ENCODE assay signal across 8 mouse cellular contexts in the genomic region with DNA sequence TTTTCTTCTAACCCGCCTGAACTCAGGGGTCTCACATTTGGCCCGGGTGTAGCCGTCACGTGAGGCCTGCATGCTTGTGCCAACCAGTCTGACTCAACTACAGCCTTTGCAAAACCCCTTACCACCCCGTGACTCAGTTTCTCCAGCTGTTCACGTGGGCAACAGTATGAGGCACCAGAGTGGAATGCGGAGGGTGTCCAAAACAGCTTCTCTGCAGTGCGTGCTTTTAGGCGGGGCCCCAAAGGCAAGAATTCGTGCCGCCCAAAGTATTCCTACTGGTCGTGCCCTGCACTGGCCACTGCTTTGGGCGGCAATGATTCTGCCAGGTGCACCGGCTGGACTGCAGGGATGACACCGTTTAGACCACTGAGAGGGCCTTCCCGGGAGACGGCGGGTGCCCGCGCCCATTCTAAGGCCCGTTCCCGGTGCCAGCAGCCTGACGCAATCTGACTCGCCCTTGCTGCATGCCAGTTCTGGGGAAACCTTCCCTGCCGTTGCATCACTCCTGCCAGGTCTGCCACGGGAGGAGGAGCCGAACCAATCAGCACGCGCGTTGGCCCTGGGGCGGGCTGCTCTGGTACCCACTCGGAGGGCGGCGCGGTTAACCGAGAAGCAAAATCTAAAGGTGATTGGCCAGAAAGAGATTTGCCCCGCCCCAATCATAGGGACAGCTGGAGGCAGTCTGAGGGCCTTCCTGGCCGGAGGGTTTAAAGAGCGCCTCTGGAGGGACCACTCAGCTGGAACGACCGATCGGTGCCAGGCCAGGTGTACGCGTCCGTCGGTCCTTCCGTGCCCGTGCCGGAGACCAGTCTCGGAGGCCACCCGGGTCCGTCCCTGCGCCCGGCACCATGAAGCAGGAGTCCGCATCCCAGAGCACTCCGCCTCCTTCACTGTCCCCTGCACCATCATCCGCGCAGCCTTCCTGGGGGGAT. TPM values are rescaled to one million over a fixed set of nuclear protein-coding genes. Genes with fewer than 3 reads are reported as not detected.
DNase-seq lines count a peak whose midpoint lies in the region; ATAC-seq and TF ChIP-seq lines count a peak whose summit lies in the region.

A gene (plus strand): TSS at position 675 of the 932 bp plus-strand sequence.

- TF ChIP-seq CTCF in MEL (IDR thresholded peaks at IDR 0.05 in 2 of 3, conservative IDR thresholded peaks at IDR 0.05 in 1 of 3; ENCODE audit: control insufficient read depth in 1 of 3, insufficient read depth in 1 of 3, low read depth in 2 of 3, low read length in 3 of 3, poor library complexity in 1 of 3, severe bottlenecking in 1 of 3) = no peak
- TF ChIP-seq CTCF in layer of hippocampus, adult 2 months (conservative IDR thresholded peaks at IDR 0.05) = no peak
- no peak for TF ChIP-seq CTCF in lung, adult 2 months (IDR thresholded peaks at IDR 0.05; ENCODE audit: insufficient read depth, low read length)
- TF ChIP-seq CTCF in olfactory bulb, adult 2 months (IDR thresholded peaks at IDR 0.05; ENCODE audit: insufficient read depth, low read depth, low read length) = no peak
- TF ChIP-seq CTCF in thymus, adult 2 months (IDR thresholded peaks at IDR 0.05; ENCODE audit: borderline replicate concordance, control insufficient read depth, extremely low read depth, insufficient read depth, low read length, poor library complexity) = no peak

- H3K36me3 ChIP-seq in MEL (ENCODE audit: control insufficient read depth in 1 of 2, insufficient read depth in 2 of 2, low read length in 2 of 2) = peaks cover 2 to 5% of the 10 kb centered on the region in 2 experiments; a peak in 3 of 4 replicates
- H3K36me3 ChIP-seq in forebrain, embryonic 14.5 days (ENCODE audit: control insufficient read depth, insufficient read depth, low read length) = no peaks in the 10 kb centered on the region
- H3K36me3 ChIP-seq in thymus, adult 2 months (ENCODE audit: control insufficient read depth, insufficient read depth, low read length) = no peaks in the 10 kb centered on the region

- H3K27me3 ChIP-seq in MEL (ENCODE audit: control insufficient read depth in 1 of 2, insufficient read depth in 2 of 2, low read length in 2 of 2) = no peaks in the 10 kb centered on the region
- 0 out of 2 replicates have a peak, but pooled peaks cover 4% of the 10 kb centered on the region for H3K27me3 ChIP-seq in forebrain, embryonic 14.5 days (replicated peaks; ENCODE audit: control insufficient read depth, insufficient read depth, low read length)
- H3K27me3 ChIP-seq in thymus, adult 2 months (ENCODE audit: control insufficient read depth, insufficient read depth, low read length) = peaks cover 8% of the 10 kb centered on the region; the same call in 1 of the 2 replicates

- intact Hi-C loops in heart, postnatal 25 days (cut with DNase I) = no loop called here

- peak within 1 kb of the TSS; percentile 85 for H3K4me2 ChIP-seq in forebrain, embryonic 14.5 days (ENCODE audit: low read length)

- peaks cover 4 to 19% of the 10 kb centered on the region in 2 experiments; a peak in 3 of 4 replicates for H3K4me1 ChIP-seq in MEL (ENCODE audit: control insufficient read depth in 1 of 2, insufficient read depth in 2 of 2, low read length in 2 of 2)
- no peaks in the 10 kb centered on the region for H3K4me1 ChIP-seq in forebrain, embryonic 14.5 days (ENCODE audit: control insufficient read depth, insufficient read depth, low read length)
- H3K4me1 ChIP-seq in lung, adult 2 months (ENCODE audit: control insufficient read depth, insufficient read depth, low read length) = 0 out of 2 replicates have a peak, but pooled peaks cover 3% of the 10 kb centered on the region
- peaks cover 11% of the 10 kb centered on the region; the same call in 1 of the 2 replicates for H3K4me1 ChIP-seq in olfactory bulb, adult 2 months (ENCODE audit: control insufficient read depth, insufficient read depth, low read length)
- peaks cover 9% of the 10 kb centered on the region; the same call in 1 of the 2 replicates for H3K4me1 ChIP-seq in thymus, adult 2 months (replicated peaks; ENCODE audit: control insufficient read depth, insufficient read depth, low read length)

- 5% methylated on average over 58 of the region's 58 CpGs for whole genome bisulfite sequencing in forebrain, embryonic 14.5 days
- WGBS in lung, adult 2 months = 7% methylated on average over 58 of the region's 58 CpGs
- WGBS in olfactory bulb, adult 2 months = 3% methylated on average over 58 of the region's 58 CpGs
- WGBS in thymus, adult 2 months = 12% methylated on average over 58 of the region's 58 CpGs

- H3K79me2 ChIP-seq in MEL (ENCODE audit: control insufficient read depth, insufficient read depth, low read length, poor library complexity) = peaks cover 12% of the 10 kb centered on the region

- ATAC-seq in forebrain, embryonic 14.5 days = peak; percentile 99

- H3K9ac ChIP-seq in MEL (ENCODE audit: control insufficient read depth, low read depth, low read length, poor library complexity, severe bottlenecking) = peak within 1 kb of the TSS; percentile 91
- H3K9ac ChIP-seq in forebrain, embryonic 14.5 days (ENCODE audit: low read length) = peak within 1 kb of the TSS; percentile 68

- no peaks in the 10 kb centered on the region for H3K9me3 ChIP-seq in MEL (replicated peaks; ENCODE audit: insufficient read depth, low read length)
- no peaks in the 10 kb centered on the region for H3K9me3 ChIP-seq in forebrain, embryonic 14.5 days (replicated peaks; ENCODE audit: control insufficient read depth, low read length)

- H3K27ac ChIP-seq in MEL (ENCODE audit: control insufficient read depth, low read depth, low read length) = peak within 1 kb of the TSS; percentile 67
- H3K27ac ChIP-seq in forebrain, embryonic 14.5 days (ENCODE audit: low read depth, low read length) = no peak within 1 kb of the TSS
- peak within 1 kb of the TSS; percentile 87 for H3K27ac ChIP-seq in layer of hippocampus, adult 2 months
- no peak within 1 kb of the TSS for H3K27ac ChIP-seq in olfactory bulb, adult 2 months (ENCODE audit: insufficient read depth, low read depth, low read length)
- H3K27ac ChIP-seq in thymus, adult 2 months (ENCODE audit: control insufficient read depth, insufficient read depth, low read length) = no peak within 1 kb of the TSS

- peak; percentile 63 to 85; a peak in 3 of 4 replicates for TF ChIP-seq POLR2A in MEL (IDR thresholded peaks at IDR 0.05; ENCODE audit: control insufficient read depth in 1 of 2, insufficient read depth in 1 of 2, low read depth in 1 of 2, low read length in 2 of 2, poor library complexity in 1 of 2)
- peak; percentile 26; the same call in 1 of the 2 replicates for TF ChIP-seq POLR2A in lung, adult 2 months (IDR thresholded peaks at IDR 0.05; ENCODE audit: borderline replicate concordance, extremely low read depth, low read depth, low read length)
- peak; percentile 66; the same call in 1 of the 2 replicates for TF ChIP-seq POLR2A in olfactory bulb, adult 2 months (IDR thresholded peaks at IDR 0.05; ENCODE audit: insufficient read depth, low read depth, low read length)
- TF ChIP-seq POLR2A in thymus, adult 2 months (IDR thresholded peaks at IDR 0.05; ENCODE audit: control insufficient read depth, extremely low read depth, insufficient read depth, low read length, poor library complexity) = no peak

- no peak for TF ChIP-seq RAD21 in MEL (IDR thresholded peaks at IDR 0.05; ENCODE audit: low read depth, low read length)

- peak; percentile 98 for DNase-seq in MEL (ENCODE audit: low read depth, low spot score)
- peak; percentile 96 for DNase-seq in cerebellum, adult 11-12 months
- peak; percentile 94 for DNase-seq in forebrain, embryonic 14.5 days (ENCODE audit: low spot score)
- DNase-seq in heart, postnatal 25 days (ENCODE audit: low spot score) = peak; percentile 72
- peak; percentile 92 to 94 for DNase-seq in layer of hippocampus, adult 2 months (ENCODE audit: low spot score in 2 of 2)
- peak; percentile 89 for DNase-seq in lung, adult 2 months
- DNase-seq in thymus, adult 2 months = peak; percentile 41

- peak in 1 of 2 experiments; percentile 59; a peak in 2 of 4 replicates for TF ChIP-seq EP300 in MEL (IDR thresholded peaks at IDR 0.05; ENCODE audit: low read depth in 1 of 2, low read length in 2 of 2)

- peak within 1 kb of the TSS; percentile 80 to 86 for H3K4me3 ChIP-seq in MEL (ENCODE audit: control insufficient read depth in 1 of 2, insufficient read depth in 1 of 2, low read depth in 2 of 2, low read length in 2 of 2)
- H3K4me3 ChIP-seq in forebrain, embryonic 14.5 days (ENCODE audit: low read depth, low read length) = peak within 1 kb of the TSS; percentile 55
- peak within 1 kb of the TSS; percentile 83 for H3K4me3 ChIP-seq in layer of hippocampus, adult 2 months
- peak within 1 kb of the TSS; percentile 66 for H3K4me3 ChIP-seq in lung, adult 2 months (replicated peaks; ENCODE audit: extremely low read depth, low read depth, low read length)
- H3K4me3 ChIP-seq in olfactory bulb, adult 2 months (ENCODE audit: insufficient read depth, low read depth, low read length) = peak within 1 kb of the TSS; percentile 69
- H3K4me3 ChIP-seq in thymus, adult 2 months (ENCODE audit: control insufficient read depth, insufficient read depth, low read length) = peak within 1 kb of the TSS; percentile 10

TF ChIP-seq in MEL, 35 proteins besides CTCF, POLR2A, EP300 and RAD21 (continues in another document):
- TF ChIP-seq MYC (IDR thresholded peaks at IDR 0.05; ENCODE audit: low read depth, low read length) = peak; percentile 64; the same call in 1 of the 2 replicates
- TF ChIP-seq GABPA (IDR thresholded peaks at IDR 0.05; ENCODE audit: low read depth, low read length) = no peak
- TF ChIP-seq POLR2AphosphoS2 (IDR thresholded peaks at IDR 0.05; ENCODE audit: low read length) = peak; percentile 88
- peak; percentile 65; the same call in 1 of the 2 replicates for TF ChIP-seq KAT2A (conservative IDR thresholded peaks at IDR 0.05; ENCODE audit: low read depth, low read length)
- no peak for TF ChIP-seq ZKSCAN1 (IDR thresholded peaks at IDR 0.05; ENCODE audit: low read depth, low read length)
- TF ChIP-seq MYB (IDR thresholded peaks at IDR 0.05; ENCODE audit: low read depth, low read length) = no peak
- no peak for TF ChIP-seq GATA1 (IDR thresholded peaks at IDR 0.05; ENCODE audit: low read depth, low read length)
- TF ChIP-seq ZNF384 (IDR thresholded peaks at IDR 0.05; ENCODE audit: low read depth, low read length) = no peak
- TF ChIP-seq ELF1 (IDR thresholded peaks at IDR 0.05; ENCODE audit: low read depth, low read length) = 0 out of 2 replicates have a peak, but pooled peaks have one; percentile 5
- no peak for TF ChIP-seq SMC3 (IDR thresholded peaks at IDR 0.05; ENCODE audit: low read depth, low read length)

RNA-seq across cellular contexts. Expression of the gene that starts here (rescaled TPM):
- total RNA-seq in MEL (2012; rRNA removed) = 3.6 and 33.0 TPM in 2 replicates
- polyA plus RNA-seq in MEL (2012; ENCODE audit: insufficient read depth in 1 of 2, insufficient read length in 2 of 2, low read depth in 1 of 2, low replicate concordance in 2 of 2, missing spikeins in 1 of 2) = 1 to 10 TPM in 1 of 2 experiments, not detected in 1; 6.4 TPM
- polyA plus RNA-seq in forebrain, embryonic 14.5 days (2014; fragmentation: Nextera tagmentation; extraction: Ambion mirVana) = 3.5 and 3.8 TPM in 2 replicates
- 1 to 10 TPM; 7.2 to 9.3 TPM for total RNA-seq in heart, postnatal 25 days (2021)
- 1 to 10 TPM; 6.5 to 8.9 TPM for total RNA-seq in layer of hippocampus, adult 2 months (2021)
- polyA plus RNA-seq in lung, adult 2 months (2012; rRNA removed) = 9.2 and 10.7 TPM in 2 replicates
- polyA plus RNA-seq in olfactory bulb, adult 2 months (2012; ENCODE audit: insufficient read depth, insufficient read length, low replicate concordance, missing spikeins) = not detected in 2 replicates
- 1.1 TPM in 2 replicates for polyA plus RNA-seq in thymus, adult 2 months (2012; rRNA removed)

Comparison
In these comparisons a context has a peak if more than half of its experiments do, and no peak if none do; other contexts are left out.
1. DNase-seq: peak in every context shown above with its lines; median percentile 98 in MEL; 96 in cerebellum, adult 11-12 months; 94 in forebrain, embryonic 14.5 days; 93 in layer of hippocampus, adult 2 months; 89 in lung, adult 2 months; 72 in heart, postnatal 25 days; 41 in thymus, adult 2 months.
2. H3K27ac ChIP-seq: peak in MEL (single experiment) and layer of hippocampus, adult 2 months (single experiment); none in forebrain, embryonic 14.5 days (single experiment), olfactory bulb, adult 2 months (single experiment) and thymus, adult 2 months (single experiment).
3. H3K4me3 ChIP-seq: peak in every context shown above with its lines; median percentile 83 in MEL; 83 in layer of hippocampus, adult 2 months; 69 in olfactory bulb, adult 2 months; 66 in lung, adult 2 months; 55 in forebrain, embryonic 14.5 days; 10 in thymus, adult 2 months.